Mouse (Mus musculus): ENCODE results near the gene Gm20388. TPM values are rescaled to one million over a fixed set of nuclear protein-coding genes. Genes with fewer than 3 reads are reported as not detected.

Gm20388 gene
- polyA plus RNA-seq, 1 experiment from 2014 or later = not detected

- no peaks in the 10 kb centered on the region for H3K4me1 ChIP-seq (replicated peaks; ENCODE audit: control insufficient read depth, insufficient read depth, low read length)
- no peak overlapping the region for H3K27ac ChIP-seq (ENCODE audit: low read length)
- H3K4me2 ChIP-seq (ENCODE audit: low read depth, low read length) = no peak overlapping the region
- WGBS = 84% methylated on average over 4 of the region's 4 CpGs
- no peak overlapping the region for H3K9ac ChIP-seq (ENCODE audit: low read length)
- peaks cover 19% of the 10 kb centered on the region for H3K36me3 ChIP-seq (ENCODE audit: control insufficient read depth, insufficient read depth, low read length)
- no peaks in the 10 kb centered on the region for H3K9me3 ChIP-seq (ENCODE audit: control insufficient read depth, low read length)
- no peaks in the 10 kb centered on the region for H3K27me3 ChIP-seq (ENCODE audit: control insufficient read depth, insufficient read depth, low read depth, low read length)
- ATAC-seq (ENCODE audit: low read depth) = no peak
- H3K4me3 ChIP-seq (ENCODE audit: low read length) = no peak overlapping the region
These were observed 3379.5 kb downstream of the Gm20388 start for GRCm38 (mm10) chr8:123290166-123290565.

GRCm38 (mm10) chr8:123290679-123291078 is 3380.0 kb downstream of the Gm20388 start:
- H3K27ac ChIP-seq (ENCODE audit: low read length) = no peak overlapping the region
- no peaks in the 10 kb centered on the region for H3K9me3 ChIP-seq (ENCODE audit: control insufficient read depth, low read length)
- no peaks in the 10 kb centered on the region for H3K27me3 ChIP-seq (ENCODE audit: control insufficient read depth, insufficient read depth, low read depth, low read length)
- peaks cover 19% of the 10 kb centered on the region for H3K36me3 ChIP-seq (ENCODE audit: control insufficient read depth, insufficient read depth, low read length)
- H3K4me3 ChIP-seq (ENCODE audit: low read length) = no peak overlapping the region
- ATAC-seq (ENCODE audit: low read depth) = no peak
- H3K4me2 ChIP-seq (ENCODE audit: low read depth, low read length) = no peak overlapping the region
- H3K9ac ChIP-seq (ENCODE audit: low read length) = no peak overlapping the region
- no peaks in the 10 kb centered on the region for H3K4me1 ChIP-seq (replicated peaks; ENCODE audit: control insufficient read depth, insufficient read depth, low read length)
- 91% methylated on average over 8 of the region's 8 CpGs for WGBS

GRCm38 (mm10) chr8:123291716-123292115 is 3381.1 kb downstream of the Gm20388 start:
- no peak overlapping the region for H3K4me3 ChIP-seq (ENCODE audit: low read length)
- H3K9me3 ChIP-seq (ENCODE audit: control insufficient read depth, low read length) = no peaks in the 10 kb centered on the region
- H3K27me3 ChIP-seq (ENCODE audit: control insufficient read depth, insufficient read depth, low read depth, low read length) = no peaks in the 10 kb centered on the region
- ATAC-seq (ENCODE audit: low read depth) = no peak
- no peak overlapping the region for H3K4me2 ChIP-seq (ENCODE audit: low read depth, low read length)
- peaks cover 22% of the 10 kb centered on the region for H3K36me3 ChIP-seq (ENCODE audit: control insufficient read depth, insufficient read depth, low read length)
- no peaks in the 10 kb centered on the region for H3K4me1 ChIP-seq (replicated peaks; ENCODE audit: control insufficient read depth, insufficient read depth, low read length)
- H3K9ac ChIP-seq (ENCODE audit: low read length) = no peak overlapping the region
- WGBS = 78% methylated on average over 8 of the region's 8 CpGs
- H3K27ac ChIP-seq (ENCODE audit: low read length) = no peak overlapping the region

- Histone ChIP-seq H3K27ac (ENCODE audit: low read length) (no peak overlapping the region), H3K9ac (ENCODE audit: low read length) (no peak overlapping the region), H3K4me1 (replicated peaks; ENCODE audit: control insufficient read depth, insufficient read depth, low read length) (no peaks in the 10 kb centered on the region), H3K27me3 (ENCODE audit: control insufficient read depth, insufficient read depth, low read depth, low read length) (no peaks in the 10 kb centered on the region), H3K4me3 (ENCODE audit: low read length) (no peak overlapping the region), H3K4me2 (ENCODE audit: low read depth, low read length) (no peak overlapping the region), H3K9me3 (ENCODE audit: control insufficient read depth, low read length) (no peaks in the 10 kb centered on the region), H3K36me3 (ENCODE audit: control insufficient read depth, insufficient read depth, low read length) (peaks cover 20% of the 10 kb centered on the region)
- WGBS = 77% methylated on average over 3 of the region's 3 CpGs
- ATAC-seq (ENCODE audit: low read depth) = no peak
These were observed 3381.6 kb downstream of the Gm20388 start for GRCm38 (mm10) chr8:123292281-123292680.

- ATAC-seq (ENCODE audit: low read depth) = no peak
- Histone ChIP-seq H3K9ac (ENCODE audit: low read length) (no peak overlapping the region), H3K4me2 (ENCODE audit: low read depth, low read length) (no peak overlapping the region), H3K36me3 (ENCODE audit: control insufficient read depth, insufficient read depth, low read length) (peaks cover 19% of the 10 kb centered on the region), H3K27me3 (ENCODE audit: control insufficient read depth, insufficient read depth, low read depth, low read length) (no peaks in the 10 kb centered on the region), H3K4me3 (ENCODE audit: low read length) (no peak overlapping the region), H3K27ac (ENCODE audit: low read length) (no peak overlapping the region), H3K9me3 (ENCODE audit: control insufficient read depth, low read length) (no peaks in the 10 kb centered on the region), H3K4me1 (replicated peaks; ENCODE audit: control insufficient read depth, insufficient read depth, low read length) (no peaks in the 10 kb centered on the region)
- 90% methylated on average over 2 of the region's 2 CpGs for WGBS
These were observed 3382.1 kb downstream of the Gm20388 start for GRCm38 (mm10) chr8:123292785-123293184.

GRCm38 (mm10) chr8:123298301-123298700 is 3387.7 kb downstream of the Gm20388 start:
- Histone ChIP-seq H3K4me2 (ENCODE audit: low read depth, low read length) (no peak overlapping the region), H3K27ac (ENCODE audit: low read length) (no peak overlapping the region), H3K4me1 (replicated peaks; ENCODE audit: control insufficient read depth, insufficient read depth, low read length) (no peaks in the 10 kb centered on the region), H3K9me3 (ENCODE audit: control insufficient read depth, low read length) (no peaks in the 10 kb centered on the region), H3K9ac (ENCODE audit: low read length) (no peak overlapping the region), H3K4me3 (ENCODE audit: low read length) (no peak overlapping the region), H3K36me3 (ENCODE audit: control insufficient read depth, insufficient read depth, low read length) (peaks cover 5% of the 10 kb centered on the region), H3K27me3 (ENCODE audit: control insufficient read depth, insufficient read depth, low read depth, low read length) (no peaks in the 10 kb centered on the region)
- no peak for ATAC-seq (ENCODE audit: low read depth)
- 85% methylated on average over 11 of the region's 11 CpGs for WGBS

GRCm38 (mm10) chr8:123308738-123309137 is 3398.1 kb downstream of the Gm20388 start:
- ATAC-seq (ENCODE audit: low read depth) = no peak
- no peaks in the 10 kb centered on the region for H3K27me3 ChIP-seq (ENCODE audit: control insufficient read depth, insufficient read depth, low read depth, low read length)
- no peaks in the 10 kb centered on the region for H3K9me3 ChIP-seq (ENCODE audit: control insufficient read depth, low read length)
- WGBS = 72% methylated on average over 4 of the region's 4 CpGs
- no peak overlapping the region for H3K4me3 ChIP-seq (ENCODE audit: low read length)
- H3K4me1 ChIP-seq (replicated peaks; ENCODE audit: control insufficient read depth, insufficient read depth, low read length) = no peaks in the 10 kb centered on the region
- H3K36me3 ChIP-seq (ENCODE audit: control insufficient read depth, insufficient read depth, low read length) = peaks cover 7% of the 10 kb centered on the region
- H3K4me2 ChIP-seq (ENCODE audit: low read depth, low read length) = no peak overlapping the region
- H3K9ac ChIP-seq (ENCODE audit: low read length) = no peak overlapping the region
- no peak overlapping the region for H3K27ac ChIP-seq (ENCODE audit: low read length)

GRCm38 (mm10) chr8:123317781-123318466 is 3407.3 kb downstream of the Gm20388 start:
- peaks cover 12% of the 10 kb centered on the region; the same call in 1 of the 2 replicates for H3K4me1 ChIP-seq (replicated peaks; ENCODE audit: control insufficient read depth, insufficient read depth, low read length)
- H3K27me3 ChIP-seq (ENCODE audit: control insufficient read depth, insufficient read depth, low read depth, low read length) = no peaks in the 10 kb centered on the region
- no peaks in the 10 kb centered on the region for H3K36me3 ChIP-seq (ENCODE audit: control insufficient read depth, insufficient read depth, low read length)
- peak overlapping the region; percentile 63 for H3K4me3 ChIP-seq (ENCODE audit: low read length)
- ATAC-seq (ENCODE audit: low read depth) = peak; percentile 82
- peak overlapping the region; percentile 67 for H3K4me2 ChIP-seq (ENCODE audit: low read depth, low read length)
- 3% methylated on average over 21 of the region's 21 CpGs for WGBS
- no peak overlapping the region for H3K27ac ChIP-seq (ENCODE audit: low read length)
- H3K9ac ChIP-seq (ENCODE audit: low read length) = peak overlapping the region; percentile 62
- H3K9me3 ChIP-seq (ENCODE audit: control insufficient read depth, low read length) = no peaks in the 10 kb centered on the region

- Histone ChIP-seq H3K4me1 (replicated peaks; ENCODE audit: control insufficient read depth, insufficient read depth, low read length) (peaks cover 12% of the 10 kb centered on the region; the same call in 1 of the 2 replicates), H3K9me3 (ENCODE audit: control insufficient read depth, low read length) (no peaks in the 10 kb centered on the region), H3K27me3 (ENCODE audit: control insufficient read depth, insufficient read depth, low read depth, low read length) (no peaks in the 10 kb centered on the region), H3K4me2 (ENCODE audit: low read depth, low read length) (peak within 1 kb of the TSS; percentile 67), H3K9ac (ENCODE audit: low read length) (peak within 1 kb of the TSS; percentile 62), H3K36me3 (ENCODE audit: control insufficient read depth, insufficient read depth, low read length) (no peaks in the 10 kb centered on the region), H3K27ac (ENCODE audit: low read length) (peak within 1 kb of the TSS; percentile 15; the same call in 1 of the 2 replicates), H3K4me3 (ENCODE audit: low read length) (peak within 1 kb of the TSS; percentile 63)
- peak; percentile 100 for ATAC-seq (ENCODE audit: low read depth)
- WGBS = 0% methylated on average over 24 of the region's 24 CpGs
These were observed 3407.8 kb downstream of the Gm20388 start, which contains the start of gene Fanca for GRCm38 (mm10) chr8:123318467-123318911. Gene Fanca (minus strand): TSS chr8:123318576.
